Mouse (Mus musculus) frontal cortex, adult 2 months (tissue): ENCODE measurements at regions not wholly inside any gene's neighbourhood (a gene's known extent, or its start where the extent isn't known, plus 50 kb on each side); places are given as distances from the start of the nearest gene placed in this dataset.

Experiments used
- DNase-seq, 2 experiments: peaks; one replicate each; pipeline ENCODE4 v3.0.0; 2022; ENCODE audit warnings: low spot score in 1 of 2; ENCODE audit errors: extremely low spot score in 1 of 2

DNA sequence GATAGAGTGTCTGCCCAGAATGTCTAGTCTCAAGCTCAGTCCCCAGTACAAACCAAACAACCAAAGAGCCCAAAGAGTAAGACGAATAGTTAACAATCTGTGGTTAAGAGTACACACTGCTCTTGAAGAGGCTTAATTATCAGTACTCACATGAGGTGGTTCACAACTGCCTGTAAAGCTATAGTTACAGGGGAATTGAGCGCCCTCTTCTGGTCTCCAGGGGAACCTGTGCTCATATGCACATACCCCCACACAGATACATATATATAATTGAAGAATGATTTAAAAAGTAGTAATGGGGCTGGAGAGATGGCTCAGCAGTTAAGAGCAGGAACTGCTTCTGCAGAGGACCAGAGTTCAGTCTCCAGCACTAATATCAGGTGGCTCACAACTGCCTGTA is 92.3 kb upstream of the Atp1a1 start:
- DNase-seq: no peak

DNA sequence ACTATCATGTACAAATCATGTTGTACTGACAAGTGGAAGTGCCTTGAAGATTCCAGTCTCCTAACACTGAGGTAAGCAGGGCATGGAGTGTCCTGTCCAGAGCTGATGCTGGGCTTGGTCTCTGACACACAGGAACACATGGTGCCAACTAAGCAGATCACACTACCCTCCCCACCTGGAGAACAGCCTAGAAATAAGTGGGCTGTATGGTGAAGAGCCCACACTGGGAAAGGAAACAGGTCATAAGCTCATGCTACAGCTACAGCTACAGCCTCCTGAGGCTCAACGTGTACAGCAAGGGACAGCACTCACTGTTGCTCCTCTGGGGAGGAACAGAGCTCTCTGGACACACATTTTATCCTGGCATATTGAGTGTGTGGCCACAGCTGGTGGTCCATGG is 89.8 kb upstream of the Atp1a1 start:
- no peak for DNase-seq

DNA sequence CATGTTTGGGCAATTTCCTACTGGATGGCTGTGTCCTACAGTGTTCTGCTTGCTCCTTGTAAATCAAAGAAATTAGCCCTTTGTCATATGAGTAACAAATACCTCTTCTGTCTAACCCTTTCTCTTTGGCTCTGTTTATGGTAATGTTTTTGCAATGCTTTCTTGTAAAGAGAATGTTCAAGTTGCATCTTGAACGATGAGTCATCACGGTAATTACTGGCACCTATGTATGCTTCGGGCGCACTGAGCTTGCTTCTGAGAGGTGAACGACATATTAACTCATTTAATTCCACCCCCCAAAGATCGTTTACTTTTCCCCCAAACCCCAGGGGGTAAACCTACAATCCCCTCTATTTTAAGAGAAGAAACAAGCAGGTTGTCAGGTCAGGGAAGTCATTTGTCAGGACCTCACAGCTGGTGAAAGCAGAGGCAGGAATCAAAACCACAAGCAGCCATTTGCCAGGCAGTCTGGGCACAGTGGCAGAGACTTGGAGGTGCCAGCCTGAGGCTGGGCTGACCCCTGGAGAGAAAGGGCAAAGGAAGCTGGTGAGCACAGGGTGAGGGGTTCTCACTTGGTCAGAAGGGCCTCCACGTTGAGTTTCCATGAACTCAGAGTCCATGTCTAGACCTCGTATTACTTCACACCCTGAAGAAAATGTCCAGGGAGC is 87.6 kb upstream of the Atp1a1 start:
- no peak for DNase-seq

DNA sequence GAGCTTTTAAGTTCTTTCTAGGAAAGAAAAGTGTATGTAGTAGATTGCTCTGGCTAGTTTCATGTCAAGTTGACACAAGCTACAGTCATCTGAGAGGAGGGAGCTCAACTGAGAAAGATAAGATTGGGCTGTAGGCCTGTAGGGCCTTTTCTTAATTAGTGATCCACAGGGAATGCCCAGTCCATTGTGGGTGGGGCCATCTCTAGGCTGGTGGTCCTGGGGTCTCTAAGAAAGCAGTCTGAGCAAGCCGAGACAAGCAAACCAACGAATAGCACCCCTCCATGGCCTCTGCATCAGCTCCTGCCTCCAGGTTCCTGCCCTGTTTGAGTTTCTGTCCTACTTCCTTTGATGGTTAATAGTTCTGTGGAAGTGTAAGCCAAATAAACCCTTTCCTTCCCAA is 86.3 kb upstream of the Atp1a1 start:
- DNase-seq: no peak

DNA sequence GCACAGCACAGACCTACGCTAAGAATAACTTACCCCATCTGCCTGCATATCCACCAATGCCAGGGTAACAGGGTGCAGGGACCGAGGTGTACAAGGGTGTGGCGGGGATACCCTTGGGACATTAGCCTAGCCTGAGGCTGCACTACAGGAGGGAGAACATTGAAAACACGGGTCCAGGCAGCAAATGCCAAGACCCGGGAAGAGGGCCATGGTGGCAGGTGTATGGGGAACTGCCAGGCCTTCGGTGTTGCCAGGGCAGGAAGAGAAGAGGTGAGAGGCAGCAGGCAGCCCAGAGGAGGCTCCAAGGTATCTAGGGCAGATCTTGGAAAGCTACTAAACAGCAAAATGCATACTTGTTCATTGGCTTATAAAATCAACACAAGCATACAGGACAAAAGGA is 85.7 kb upstream of the Atp1a1 start:
- no peak for DNase-seq

DNA sequence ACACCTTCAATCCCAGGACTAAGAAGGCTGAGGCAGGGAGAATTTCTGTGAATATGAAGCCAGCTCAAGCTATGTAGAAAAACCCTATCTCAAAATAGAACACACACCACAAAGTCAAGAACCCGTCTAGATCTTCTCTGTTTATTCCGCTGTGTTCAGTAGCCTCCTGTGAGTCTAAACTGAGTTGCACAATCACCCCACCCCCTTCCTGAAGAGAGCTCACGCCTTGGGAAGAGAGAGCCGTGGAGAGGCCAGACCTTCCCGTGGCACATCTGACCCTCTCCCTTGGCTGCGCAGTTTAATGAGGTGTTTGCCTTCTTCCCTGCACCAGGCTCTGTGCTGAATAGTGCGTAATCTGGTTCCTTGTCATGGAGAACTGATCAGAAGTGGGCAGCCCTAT is 80.7 kb upstream of the Atp1a1 start:
- no peak for DNase-seq

DNA sequence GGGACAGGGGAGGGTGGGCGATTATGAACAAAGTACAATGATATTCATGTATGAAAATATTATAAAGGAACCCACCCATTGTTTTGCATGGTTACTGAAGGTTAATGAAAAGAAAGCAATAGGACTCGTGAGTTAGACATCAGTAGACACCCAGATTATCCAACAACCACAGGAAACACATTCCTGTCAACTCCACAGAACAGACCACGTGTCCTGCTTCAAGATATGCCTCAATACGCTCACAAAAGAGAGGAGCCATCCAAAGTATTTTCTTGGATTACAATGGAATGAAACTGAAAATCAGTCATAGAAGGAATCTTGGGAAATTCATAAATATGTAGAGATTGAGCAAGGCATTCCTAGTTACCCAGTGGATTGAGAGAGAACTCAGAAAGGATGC is 68.5 kb upstream of the Atp1a1 start:
- DNase-seq: no peak

DNA sequence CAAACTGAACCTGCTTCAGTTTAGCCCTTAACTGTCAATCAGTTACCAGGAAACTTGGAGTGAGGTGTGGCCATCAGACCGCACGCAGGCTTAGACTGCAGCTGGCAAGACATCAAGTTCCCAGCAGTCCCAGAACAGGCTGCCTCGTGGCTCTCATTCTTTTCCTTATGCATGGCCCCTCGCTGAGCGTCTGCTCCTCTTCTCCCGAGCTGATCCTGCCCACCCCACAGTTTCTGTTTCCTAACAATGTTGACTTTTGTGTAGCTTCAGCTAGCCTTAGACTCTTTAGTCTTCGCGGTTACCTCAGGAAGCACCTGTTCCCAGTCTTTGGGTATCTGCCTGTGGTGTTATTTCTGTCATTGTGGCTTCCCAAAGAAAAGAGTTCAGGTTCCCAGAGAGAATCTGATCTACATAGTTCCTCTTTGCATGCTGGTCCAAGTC is 66.1 kb upstream of the Atp1a1 start:
- no peak for DNase-seq

DNA sequence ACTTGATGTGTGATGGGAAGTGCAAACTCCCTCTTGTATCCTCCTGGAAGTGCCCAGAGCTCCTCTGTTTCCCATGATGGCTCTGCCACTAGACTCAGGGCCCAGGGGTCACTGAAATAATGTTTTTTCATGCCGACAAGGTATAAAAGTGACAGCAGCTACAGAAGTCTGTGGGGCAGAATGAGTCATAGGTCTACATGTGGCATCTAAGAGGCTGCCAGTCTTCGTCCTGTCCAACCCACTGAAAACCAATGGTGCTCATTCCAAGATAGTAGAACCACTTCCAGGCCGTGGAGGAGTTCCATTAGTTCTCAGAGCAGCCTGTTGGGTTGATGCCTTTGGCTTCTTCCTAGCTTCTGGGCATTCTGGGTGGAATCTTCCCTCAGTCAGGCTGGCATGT is 65.3 kb upstream of the Atp1a1 start:
- no peak for DNase-seq

DNA sequence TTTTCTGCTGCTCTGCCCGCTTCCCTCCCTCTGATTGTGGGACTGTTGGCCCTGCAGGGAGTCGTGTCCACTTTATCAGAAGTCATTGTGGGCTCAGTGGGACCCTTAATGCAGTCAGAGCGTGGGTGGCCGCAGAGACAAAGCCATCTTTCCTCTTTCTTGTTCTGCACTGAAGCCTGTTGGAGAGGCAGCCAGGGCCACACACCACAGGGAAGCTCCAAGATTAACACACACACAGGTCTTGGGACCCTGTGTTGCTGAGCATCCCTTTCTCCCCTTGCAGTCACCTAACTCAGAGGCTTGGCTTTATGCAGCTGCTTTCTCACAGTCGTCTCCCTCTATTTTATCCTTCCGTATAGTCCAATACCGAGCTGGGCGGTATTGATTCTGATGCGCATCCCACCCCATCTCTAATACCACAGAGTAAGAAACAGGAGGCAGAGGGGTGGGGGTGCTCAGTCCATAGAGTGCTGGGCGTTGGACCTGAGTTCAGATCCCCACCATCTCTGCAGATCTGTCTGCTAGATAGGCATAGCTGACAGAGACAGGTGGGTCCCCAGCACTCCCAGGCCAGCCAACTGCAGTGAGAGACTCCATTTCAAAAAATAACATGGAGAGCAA is 63.4 kb upstream of the Atp1a1 start:
- no peak for DNase-seq

DNA sequence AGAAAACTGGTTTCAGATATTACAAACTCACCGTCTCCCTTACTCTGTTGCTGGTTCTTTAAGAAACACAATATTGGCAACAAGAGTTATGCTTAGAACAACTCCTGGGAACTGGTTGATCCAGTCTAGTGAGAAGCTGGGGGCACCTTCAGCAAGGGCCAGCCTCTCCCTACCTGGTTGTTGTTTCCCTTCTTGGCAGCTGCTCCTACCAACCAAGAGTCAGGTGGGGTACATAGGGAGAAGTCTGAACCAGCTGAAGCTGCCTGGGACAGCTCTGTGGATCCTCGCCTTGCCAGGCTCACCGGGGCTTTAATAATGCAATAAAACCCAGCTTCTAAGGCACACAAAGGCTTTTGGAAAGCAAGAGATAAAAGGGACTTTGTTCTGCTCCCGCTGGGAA is 62.7 kb upstream of the Atp1a1 start:
- DNase-seq: no peak

DNA sequence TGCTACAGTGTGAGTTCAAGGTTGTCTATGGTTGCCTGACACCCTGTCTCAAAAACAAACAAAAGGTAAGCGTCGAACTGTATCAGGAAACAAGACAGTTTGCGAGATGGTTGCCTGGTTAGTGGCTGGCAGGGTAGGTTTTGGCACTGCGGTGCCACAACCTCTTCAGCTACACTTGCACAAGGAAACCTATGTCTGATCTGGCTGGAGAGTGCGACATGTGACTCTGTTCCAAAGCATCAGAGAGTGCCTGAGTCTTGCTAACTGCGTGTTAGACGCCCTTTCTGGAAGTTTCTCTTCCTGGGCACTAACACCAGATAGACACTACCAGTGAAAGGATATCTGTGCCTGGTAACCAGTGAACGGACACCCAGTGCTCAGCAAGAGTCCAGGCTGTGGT is 62.1 kb upstream of the Atp1a1 start:
- no peak for DNase-seq

DNA sequence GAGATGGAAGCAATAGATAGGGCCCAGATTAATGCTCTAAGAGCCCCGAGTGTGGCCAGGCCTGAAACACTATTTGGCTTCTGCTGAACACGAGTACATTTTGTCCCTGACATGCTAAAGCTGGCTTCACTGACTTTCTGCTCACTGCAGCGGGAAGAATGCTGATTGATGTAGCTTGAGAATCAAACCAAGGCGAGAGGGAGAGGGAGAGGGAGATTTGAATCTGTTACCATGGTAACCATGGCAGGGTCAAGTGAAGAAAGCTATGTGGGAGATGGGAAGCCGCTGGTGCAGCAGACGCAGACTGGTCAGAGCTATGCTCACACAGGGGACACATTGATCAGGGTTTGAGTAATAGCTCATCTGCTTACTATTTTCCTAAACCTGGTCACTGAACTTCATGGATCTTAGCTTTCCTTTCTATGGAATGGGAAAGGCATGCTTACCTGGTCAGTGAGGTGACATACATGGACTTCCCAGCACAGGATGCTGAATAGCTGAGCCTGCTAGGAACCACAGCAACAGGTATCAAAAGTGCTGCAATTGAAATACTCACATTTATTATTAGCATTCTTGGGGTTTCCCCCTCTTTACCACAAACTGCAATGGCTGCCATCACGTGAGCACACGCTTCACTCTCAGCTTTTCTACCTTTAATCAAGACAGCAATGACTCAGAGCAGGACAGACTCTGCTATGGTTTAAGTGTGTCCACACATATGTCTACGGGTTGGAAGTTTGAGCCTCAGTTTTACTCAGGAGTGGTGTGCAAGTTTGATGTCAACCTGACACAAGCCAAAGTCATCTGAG is 56.9 kb upstream of the Atp1a1 start:
- DNase-seq: peak in 1 of 2 experiments; percentile 32

DNA sequence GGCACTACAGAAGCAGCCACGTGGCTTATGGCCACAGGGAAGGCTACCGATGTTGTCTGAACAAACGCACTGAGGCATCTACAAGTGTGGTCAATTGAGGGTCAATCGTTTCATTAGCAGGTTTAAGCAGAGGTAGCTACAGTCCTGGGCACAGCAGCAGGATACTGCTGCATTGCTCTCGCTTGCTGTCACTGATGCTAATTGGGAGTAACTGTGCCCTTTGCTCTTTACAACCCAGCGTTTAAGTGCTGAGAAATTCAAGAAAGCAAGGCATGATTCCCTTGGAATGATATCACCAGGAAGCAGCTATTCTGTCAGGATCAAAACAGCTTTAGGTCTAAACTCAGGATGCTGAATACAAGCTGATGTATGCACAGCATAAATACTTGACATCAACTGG is 56.2 kb upstream of the Atp1a1 start:
- DNase-seq: no peak

DNA sequence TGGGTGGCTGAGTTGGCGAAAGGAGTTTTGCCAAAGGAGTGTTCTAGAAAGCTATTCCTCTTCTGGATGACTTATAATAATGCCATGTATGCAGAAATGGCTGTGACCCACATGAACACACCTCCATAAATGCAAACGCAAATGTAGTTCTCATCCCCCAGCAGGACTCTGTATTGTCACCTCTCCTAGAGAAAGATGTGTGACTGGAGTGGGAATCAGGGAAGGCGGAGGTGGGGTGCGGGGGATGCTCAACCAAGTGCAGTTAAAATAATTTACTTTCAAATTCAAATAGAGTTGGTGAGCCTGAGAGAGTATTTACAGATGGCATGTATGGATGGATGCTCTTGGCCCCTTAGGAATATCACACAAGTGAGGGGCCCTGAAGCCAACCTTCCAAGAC is 55.7 kb upstream of the Atp1a1 start:
- peak; percentile 60 to 77 for DNase-seq

DNA sequence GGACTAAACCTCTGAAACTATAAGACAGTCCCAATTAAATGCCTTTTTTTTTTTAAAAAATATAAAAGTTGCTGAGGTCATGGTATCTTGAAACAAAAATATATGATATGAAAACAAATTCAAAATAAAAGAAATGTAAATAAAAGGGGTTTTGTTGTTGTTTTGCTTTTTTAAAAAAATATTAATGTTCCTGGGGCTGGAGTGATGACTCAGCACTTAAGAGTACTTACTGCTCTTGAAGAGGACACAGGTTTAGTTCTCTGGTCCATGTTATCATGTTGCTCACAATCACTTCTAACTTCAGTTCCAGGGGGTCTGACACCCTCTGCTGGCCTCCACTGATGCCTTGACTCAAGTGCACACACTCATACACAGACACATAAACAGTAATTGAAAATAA is 53.5 kb upstream of the Atp1a1 start:
- no peak for DNase-seq

DNA sequence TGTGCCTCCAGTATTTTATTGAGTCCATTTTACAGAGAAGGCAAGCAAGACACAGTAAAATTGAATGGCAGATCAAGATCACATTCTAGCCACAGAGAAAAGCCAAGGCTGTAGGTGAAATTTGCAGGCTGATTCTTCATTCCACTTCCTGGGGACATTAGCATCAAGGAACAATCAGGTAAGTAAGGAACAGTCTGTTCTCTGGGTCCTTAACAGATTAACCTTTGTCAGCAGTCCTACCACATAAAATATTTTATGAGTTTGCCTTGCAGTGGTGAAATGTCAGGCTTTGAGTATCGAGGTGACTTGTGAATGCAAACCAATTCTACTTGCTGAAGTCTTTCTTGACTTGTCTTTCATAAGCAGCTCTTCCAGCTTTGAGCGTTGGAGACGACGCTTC is 50.2 kb upstream of the Atp1a1 start:
- no peak for DNase-seq
